Mouse (Mus musculus) erythroblast, embryonic 14.5 days (primary cell): Measurements from ENCODE around the gene Wsb1. TPM values are rescaled to one million over a fixed set of nuclear protein-coding genes. Genes with fewer than 3 reads are reported as not detected.

Source experiments
- H3K27me3 ChIP-seq: 2 replicates; pipeline ENCODE4 v1.6.1; 2012; ENCODE audit warnings: inconsistent platforms; ENCODE audit not compliant: control insufficient read depth
- H3K36me3 ChIP-seq: 2 replicates; pipeline ENCODE4 v1.6.1; 2012; ENCODE audit warnings: mild to moderate bottlenecking, inconsistent platforms; ENCODE audit not compliant: control insufficient read depth
- H3K4me1 ChIP-seq: 2 replicates; pipeline ENCODE4 v1.6.1; 2012; ENCODE audit warnings: inconsistent platforms; ENCODE audit not compliant: control insufficient read depth
- H3K4me3 ChIP-seq: replicated peaks from 2 replicates; pipeline ENCODE3; 2012; ENCODE audit warnings: moderate library complexity, mild to moderate bottlenecking, inconsistent platforms
- H3K9me3 ChIP-seq: 2 replicates; pipeline ENCODE4 v1.6.1; 2012; ENCODE audit warnings: low read length, inconsistent platforms, mixed read lengths; ENCODE audit not compliant: control insufficient read depth
- GATA1 ChIP-seq: IDR thresholded peaks from 2 replicates; pipeline ENCODE4 v1.6.1; 2012; ENCODE audit warnings: low read length, inconsistent platforms, mixed read lengths
- TAL1 ChIP-seq: IDR thresholded peaks from 3 replicates; pipeline ENCODE4 v1.6.1; 2012; ENCODE audit warnings: low read length, inconsistent platforms, mixed read lengths
- polyA plus RNA-seq: library from polyadenylated mRNA; stranded (reverse); fragments of >175 nt; gene quantifications from 2 replicates; pipeline ENCODE4 v1.2.3, GENCODE M21; 2012

Gene Wsb1
- polyA plus RNA-seq, 1 experiment: 2.4 TPM

GRCm38 (mm10) chr11:79224562-79225280 is 29.8 kb downstream of the Wsb1 start:
- Histone ChIP-seq H3K27me3 (no peaks in the 10 kb centered on the region), H3K36me3 (no peaks in the 10 kb centered on the region), H3K4me1 (peaks cover 9% of the 10 kb centered on the region), H3K9me3 (no peaks in the 10 kb centered on the region), H3K4me3 (no peak overlapping the region)
- TF ChIP-seq GATA1: no peak
- TF ChIP-seq TAL1: no peak

GRCm38 (mm10) chr11:79223420-79223819 is 31.1 kb downstream of the Wsb1 start:
- H3K9me3 ChIP-seq: no peaks in the 10 kb centered on the region
- peaks cover 9% of the 10 kb centered on the region for H3K4me1 ChIP-seq
- H3K4me3 ChIP-seq: no peak overlapping the region
- H3K36me3 ChIP-seq: no peaks in the 10 kb centered on the region
- H3K27me3 ChIP-seq: no peaks in the 10 kb centered on the region
- no peak for TF ChIP-seq TAL1
- no peak for TF ChIP-seq GATA1

GRCm38 (mm10) chr11:79222661-79223060 is 31.8 kb downstream of the Wsb1 start:
- TF ChIP-seq GATA1 (no peak), TAL1 (no peak)
- H3K27me3 ChIP-seq: no peaks in the 10 kb centered on the region
- no peaks in the 10 kb centered on the region for H3K36me3 ChIP-seq
- no peak overlapping the region for H3K4me3 ChIP-seq
- H3K9me3 ChIP-seq: no peaks in the 10 kb centered on the region
- peaks cover 9% of the 10 kb centered on the region for H3K4me1 ChIP-seq

GRCm38 (mm10) chr11:79221641-79222040 is 32.8 kb downstream of the Wsb1 start:
- H3K36me3 ChIP-seq: no peaks in the 10 kb centered on the region
- TF ChIP-seq TAL1: no peak
- no peak for TF ChIP-seq GATA1
- peaks cover 9% of the 10 kb centered on the region for H3K4me1 ChIP-seq
- H3K4me3 ChIP-seq: no peak overlapping the region
- H3K27me3 ChIP-seq: no peaks in the 10 kb centered on the region
- H3K9me3 ChIP-seq: no peaks in the 10 kb centered on the region

- Histone ChIP-seq H3K4me3 (no peak overlapping the region), H3K9me3 (no peaks in the 10 kb centered on the region), H3K27me3 (no peaks in the 10 kb centered on the region), H3K4me1 (peaks cover 2% of the 10 kb centered on the region), H3K36me3 (no peaks in the 10 kb centered on the region)
- TF ChIP-seq TAL1: no peak
- TF ChIP-seq GATA1: no peak
Observed at GRCm38 (mm10) chr11:79218936-79219626, 35.4 kb downstream of the Wsb1 start.

GRCm38 (mm10) chr11:79218061-79218460 is 36.4 kb downstream of the Wsb1 start:
- TF ChIP-seq GATA1 (no peak), TAL1 (no peak)
- H3K4me1 ChIP-seq: no peaks in the 10 kb centered on the region
- H3K36me3 ChIP-seq: no peaks in the 10 kb centered on the region

GRCm38 (mm10) chr11:79217133-79217532 is 37.3 kb downstream of the Wsb1 start:
- Histone ChIP-seq H3K36me3 (no peaks in the 10 kb centered on the region), H3K9me3 (no peaks in the 10 kb centered on the region), H3K27me3 (no peaks in the 10 kb centered on the region), H3K4me1 (no peaks in the 10 kb centered on the region), H3K4me3 (no peak overlapping the region)
- TF ChIP-seq TAL1: no peak
- no peak for TF ChIP-seq GATA1

More at GRCm38 (mm10) chr11:79218061-79218460, 36.4 kb downstream of the Wsb1 start:
- H3K9me3 ChIP-seq: no peaks in the 10 kb centered on the region
- no peaks in the 10 kb centered on the region for H3K27me3 ChIP-seq
- H3K4me3 ChIP-seq: no peak overlapping the region

GRCm38 (mm10) chr11:79215539-79215938 is 38.9 kb downstream of the Wsb1 start:
- Histone ChIP-seq H3K9me3 (no peaks in the 10 kb centered on the region), H3K27me3 (no peaks in the 10 kb centered on the region), H3K36me3 (no peaks in the 10 kb centered on the region), H3K4me3 (no peak overlapping the region), H3K4me1 (no peaks in the 10 kb centered on the region)
- TF ChIP-seq TAL1 (no peak), GATA1 (no peak)

GRCm38 (mm10) chr11:79214015-79214418 is 40.5 kb downstream of the Wsb1 start:
- no peaks in the 10 kb centered on the region for H3K4me1 ChIP-seq
- no peaks in the 10 kb centered on the region for H3K27me3 ChIP-seq
- H3K36me3 ChIP-seq: no peaks in the 10 kb centered on the region
- no peaks in the 10 kb centered on the region for H3K9me3 ChIP-seq
- TF ChIP-seq TAL1 (no peak), GATA1 (no peak)
- no peak overlapping the region for H3K4me3 ChIP-seq
